Mouse (Mus musculus): ENCODE measurements around the gene Tjp3. TPM values are rescaled to one million over a fixed set of nuclear protein-coding genes. Genes with fewer than 3 reads are reported as not detected.

Gene Tjp3
- polyA plus RNA-seq (2021; fragmentation: Nextera tagmentation) = 1.1 and 4.3 TPM in 2 replicates
- long read RNA-seq, experiment 1, partial matches to known transcripts = 1 of 1 reads
- long read RNA-seq, experiment 1, other reads (novel, unspliced or antisense) = 0 of 1 reads
- long read RNA-seq, experiment 2, partial matches to known transcripts = 1 of 7 reads
- long read RNA-seq, experiment 2, other reads (novel, unspliced or antisense) = 6 of 7 reads

GRCm38 (mm10) chr10:81291511-81292104 is at the start of gene Tjp3:
Gene Tjp3 (minus strand): TSS chr10:81291581.

DNA sequence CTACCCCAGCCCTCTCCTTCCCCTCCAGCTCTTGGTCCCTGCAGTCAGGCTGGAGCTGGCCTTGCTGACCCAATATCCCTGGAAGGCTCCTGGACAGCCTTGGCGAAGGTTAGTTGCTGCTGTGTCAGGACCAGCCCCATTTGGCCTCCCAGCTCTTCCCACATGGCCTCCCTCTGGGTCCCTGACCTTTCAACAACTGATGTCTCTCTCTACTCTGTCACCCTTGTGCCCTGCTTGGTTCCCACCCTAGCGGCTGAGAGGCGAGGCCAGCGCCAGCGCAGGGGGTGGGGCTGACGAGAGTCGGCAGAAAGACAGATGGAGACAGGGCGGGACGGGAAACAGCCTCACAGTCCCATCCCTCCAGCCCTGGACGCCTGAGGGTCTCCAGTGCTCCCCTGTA is 37.0 kb upstream of the Tjp3 start, which contains the start of gene Tbxa2r:
Gene Tbxa2r (plus strand): TSS at position 346 of the 400 bp plus-strand sequence.

GRCm38 (mm10) chr10:81320550-81321347 is 29.4 kb upstream of the Tjp3 start, which contains the start of gene Cactin:
Gene Cactin (plus strand): TSS chr10:81321103.

GRCm38 (mm10) chr10:81292554-81293333 is 1.4 kb upstream of the Tjp3 start, which contains the start of gene Pip5k1c:
Gene Pip5k1c (plus strand): TSS chr10:81292963.

GRCm38 (mm10) chr10:81266211-81267105 is 24.9 kb downstream of the Tjp3 start, which contains the start of the genes Mrpl54 and Apba3:
Gene Mrpl54 (minus strand): TSS chr10:81266934.
Gene Apba3 (plus strand): TSS chr10:81266960.

GRCm38 (mm10) chr10:81252424-81253419 is 38.7 kb downstream of the Tjp3 start, which contains the start of gene Matk:
Gene Matk (plus strand): TSS chr10:81252935.

DNA sequence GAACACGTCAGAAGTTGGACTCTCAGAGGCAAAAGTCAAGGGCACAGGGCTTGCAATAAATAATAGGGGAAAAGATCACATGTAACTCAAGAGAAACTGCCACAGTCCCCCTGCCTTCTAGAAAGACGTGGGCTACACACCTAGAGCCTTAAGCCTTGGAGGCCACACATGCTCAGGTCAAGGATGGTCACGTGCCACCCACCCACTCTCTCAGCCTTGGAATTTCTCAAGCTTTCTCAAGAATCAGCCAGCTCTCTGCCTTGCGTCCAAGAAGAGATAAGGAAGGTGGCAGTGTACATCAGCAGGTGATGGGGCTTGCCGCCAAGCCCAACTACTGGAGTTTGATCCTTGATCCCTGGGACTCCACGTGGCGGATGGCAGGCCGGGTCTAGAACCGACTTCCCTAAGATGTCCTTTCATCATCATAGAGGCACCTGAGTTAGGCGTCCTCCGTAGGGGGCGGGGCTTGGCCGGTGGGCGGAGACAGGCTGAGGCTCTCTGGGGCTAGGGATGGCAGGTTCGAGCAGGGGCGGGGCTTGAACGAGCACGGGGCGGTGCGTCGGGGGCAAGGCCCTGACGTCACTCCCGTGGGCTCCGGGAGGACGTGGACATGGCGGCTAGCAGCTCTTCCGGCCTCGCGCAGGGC is 58.7 kb downstream of the Tjp3 start, which contains the start of gene Zfr2:
Gene Zfr2 (plus strand): TSS at position 576 of the 646 bp plus-strand sequence.

DNA sequence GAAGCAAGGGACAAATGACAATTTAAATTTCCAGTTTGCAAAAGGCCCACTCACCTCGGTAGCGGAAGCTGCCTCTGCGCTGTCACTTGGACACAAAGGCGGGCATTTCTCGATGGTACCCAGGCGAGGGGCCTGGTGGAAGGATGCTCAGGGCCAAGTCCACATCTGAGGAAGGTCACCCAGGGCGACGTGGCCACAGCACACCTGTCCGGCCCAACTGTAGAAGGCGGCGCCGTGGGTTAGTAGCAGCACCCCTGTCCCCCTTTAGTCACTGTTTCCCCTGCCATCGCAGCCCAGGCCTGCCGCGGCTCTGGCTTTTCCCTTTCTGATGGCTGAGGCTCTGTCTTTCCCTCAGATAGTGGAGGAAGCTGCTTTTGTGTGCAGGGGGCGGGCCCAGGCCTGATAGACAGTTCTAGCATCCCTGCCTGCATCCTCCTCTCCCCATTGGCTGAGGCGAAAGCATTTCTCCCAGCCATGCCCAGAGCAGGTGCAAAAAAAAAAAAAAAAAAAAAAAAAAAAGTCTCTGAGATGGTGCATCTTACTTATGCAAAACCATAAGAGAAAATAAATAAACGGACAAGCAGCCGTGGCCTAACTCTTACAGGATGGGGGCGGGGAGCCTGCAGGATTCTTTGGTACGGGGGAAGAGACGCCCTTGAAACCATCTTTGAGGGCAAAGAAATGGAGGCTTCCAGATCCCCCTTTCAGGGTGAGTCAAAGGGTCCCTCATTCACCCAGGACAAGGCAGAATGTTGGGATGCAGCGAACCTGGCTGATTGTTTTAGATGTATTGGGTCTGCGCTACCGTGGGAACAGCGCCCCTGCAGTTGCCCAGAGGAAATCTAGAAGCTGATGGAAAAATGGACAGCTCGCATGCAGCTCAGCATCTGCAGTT is 60.7 kb downstream of the Tjp3 start, which contains the start of gene Atcay:
Gene Atcay (minus strand): TSS at position 396 of the 895 bp plus-strand sequence.

Small RNAs within 50 kb of the gene (microRNA-seq; reads per million reads assigned to microRNA genes)
- gene Mir3057 = 51.5 reads per million, percentile 51 among the genes with 10 or more reads in this experiment

Other genes starting within 250 kb of the Tjp3 start
- 251 and 255 TPM in 2 replicates for gene Sgta, start 231.4 kb downstream of the Tjp3 start, polyA plus RNA-seq (2021; fragmentation: Nextera tagmentation)
- gene Thop1, start 221.5 kb downstream of the Tjp3 start, polyA plus RNA-seq (2021; fragmentation: Nextera tagmentation) = 19.6 and 20.0 TPM in 2 replicates
- gene Creb3l3, start 192.7 kb downstream of the Tjp3 start, polyA plus RNA-seq (2021; fragmentation: Nextera tagmentation) = 1.1 and 1.4 TPM in 2 replicates
- 109 and 133 TPM in 2 replicates for gene Map2k2, start 185.7 kb downstream of the Tjp3 start, polyA plus RNA-seq (2021; fragmentation: Nextera tagmentation)
- 87.7 and 94.4 TPM in 2 replicates for gene Zbtb7a, start 156.4 kb downstream of the Tjp3 start, polyA plus RNA-seq (2021; fragmentation: Nextera tagmentation)
- 15.8 and 17.3 TPM in 2 replicates for gene Pias4, start 123.7 kb downstream of the Tjp3 start, polyA plus RNA-seq (2021; fragmentation: Nextera tagmentation)
- gene Eef2, start 115.0 kb downstream of the Tjp3 start, polyA plus RNA-seq (2021; fragmentation: Nextera tagmentation) = 609 and 694 TPM in 2 replicates
- gene Dapk3, start 108.6 kb downstream of the Tjp3 start, polyA plus RNA-seq (2021; fragmentation: Nextera tagmentation) = 3.5 and 5.3 TPM in 2 replicates
- gene 4930442H23Rik, start 107.7 kb downstream of the Tjp3 start, polyA plus RNA-seq (2021; fragmentation: Nextera tagmentation) = not detected in 2 replicates
- gene Nmrk2, start 89.5 kb downstream of the Tjp3 start, polyA plus RNA-seq (2021; fragmentation: Nextera tagmentation) = not detected in 2 replicates
- 47.2 and 52.7 TPM in 2 replicates for gene Atcay, start 60.7 kb downstream of the Tjp3 start, polyA plus RNA-seq (2021; fragmentation: Nextera tagmentation)
- gene Zfr2, start 58.4 kb downstream of the Tjp3 start, polyA plus RNA-seq (2021; fragmentation: Nextera tagmentation) = 33.7 and 36.7 TPM in 2 replicates
- gene Matk, start 38.6 kb downstream of the Tjp3 start, polyA plus RNA-seq (2021; fragmentation: Nextera tagmentation) = 145 and 170 TPM in 2 replicates
- 119 and 122 TPM in 2 replicates for gene Mrpl54, start 24.6 kb downstream of the Tjp3 start, polyA plus RNA-seq (2021; fragmentation: Nextera tagmentation)
- gene Apba3, start 24.6 kb downstream of the Tjp3 start, polyA plus RNA-seq (2021; fragmentation: Nextera tagmentation) = 20.9 and 24.9 TPM in 2 replicates
- gene Pip5k1c, start 1.4 kb upstream of the Tjp3 start, polyA plus RNA-seq (2021; fragmentation: Nextera tagmentation) = 48.2 and 55.7 TPM in 2 replicates
- gene Cactin, start 29.5 kb upstream of the Tjp3 start, polyA plus RNA-seq (2021; fragmentation: Nextera tagmentation) = 13.5 and 13.9 TPM in 2 replicates
- gene Tbxa2r, start 37.1 kb upstream of the Tjp3 start, polyA plus RNA-seq (2021; fragmentation: Nextera tagmentation) = 1.4 and 1.7 TPM in 2 replicates
- 0.60 and 0.80 TPM in 2 replicates for gene Gipc3, start 51.7 kb upstream of the Tjp3 start, polyA plus RNA-seq (2021; fragmentation: Nextera tagmentation)
- 28.5 TPM in 2 replicates for gene Hmg20b, start 58.9 kb upstream of the Tjp3 start, polyA plus RNA-seq (2021; fragmentation: Nextera tagmentation)
- gene Mfsd12, start 65.9 kb upstream of the Tjp3 start, polyA plus RNA-seq (2021; fragmentation: Nextera tagmentation) = 9.2 and 10.7 TPM in 2 replicates
- gene 4930404N11Rik, start 74.2 kb upstream of the Tjp3 start, polyA plus RNA-seq (2021; fragmentation: Nextera tagmentation) = not detected in 2 replicates
- 62.7 and 65.6 TPM in 2 replicates for gene Fzr1, start 86.9 kb upstream of the Tjp3 start, polyA plus RNA-seq (2021; fragmentation: Nextera tagmentation)
- gene Dohh, start 92.8 kb upstream of the Tjp3 start, polyA plus RNA-seq (2021; fragmentation: Nextera tagmentation) = 178 and 192 TPM in 2 replicates
- gene Gm48551, start 92.9 kb upstream of the Tjp3 start, polyA plus RNA-seq (2021; fragmentation: Nextera tagmentation) = 4.3 and 4.7 TPM in 2 replicates
- 1.3 TPM in 1 of 2 replicates, not detected in the other for gene Gm48552, start 97.4 kb upstream of the Tjp3 start, polyA plus RNA-seq (2021; fragmentation: Nextera tagmentation)
- gene Smim24, start 101.5 kb upstream of the Tjp3 start, polyA plus RNA-seq (2021; fragmentation: Nextera tagmentation) = 2.8 and 3.4 TPM in 2 replicates
- 22.5 and 25.0 TPM in 2 replicates for gene Nfic, start 164.1 kb upstream of the Tjp3 start, polyA plus RNA-seq (2021; fragmentation: Nextera tagmentation)
- 60.5 and 83.1 TPM in 2 replicates for gene Celf5, start 191.1 kb upstream of the Tjp3 start, polyA plus RNA-seq (2021; fragmentation: Nextera tagmentation)
- gene Ncln, start 204.8 kb upstream of the Tjp3 start, polyA plus RNA-seq (2021; fragmentation: Nextera tagmentation) = 45.3 and 46.2 TPM in 2 replicates
- gene S1pr4, start 208.6 kb upstream of the Tjp3 start, polyA plus RNA-seq (2021; fragmentation: Nextera tagmentation) = 0.43 and 0.55 TPM in 2 replicates
- 2.6 and 3.5 TPM in 2 replicates for gene Gna15, start 232.6 kb upstream of the Tjp3 start, polyA plus RNA-seq (2021; fragmentation: Nextera tagmentation)

Data from layer of hippocampus, adult 6 months (tissue).